Mouse (Mus musculus): ENCODE data around the gene Opa1.

GRCm38 (mm10) chr16:29664392-29664791, 85.3 kb downstream of the Opa1 start:
- no peak for TF ChIP-seq CTCF (IDR thresholded peaks at IDR 0.05)
- TF ChIP-seq POLR2A (IDR thresholded peaks at IDR 0.05; ENCODE audit: insufficient read depth, low read depth, low read length): no peak

Data from heart, adult 2 months (tissue).